Mouse (Mus musculus): ENCODE measurements around the gene Apopt1.
"Not testable (repeated sequence)": the region's sequence is repeated elsewhere in the genome, so short reads cannot be mapped to it uniquely, and the experiment has no call there.

The Apopt1 gene

GRCm38 (mm10) chr12:111699542-111699941 lies 13.5 kb upstream of the Apopt1 start:
- in situ Hi-C loops (cut with MboI; ENCODE audit: low pct_unique_long_range_greater_than_20kb in 1 of 2, low sequenced_read_pairs in 2 of 2, unreplicated experiment in 1 of 2): loop anchor here in 1 of 2 experiments (5.0 kb wide), 1 partner anchor 42 kb away; no protein-coding TSS in a partner anchor

GRCm38 (mm10) chr12:111700920-111701458 lies 12.1 kb upstream of the Apopt1 start:
- in situ Hi-C loops (cut with MboI; ENCODE audit: low pct_unique_long_range_greater_than_20kb in 1 of 2, low sequenced_read_pairs in 2 of 2, unreplicated experiment in 1 of 2): no loop called here

GRCm38 (mm10) chr12:111703301-111703700 lies 9.8 kb upstream of the Apopt1 start:
- in situ Hi-C loops (cut with MboI; ENCODE audit: low pct_unique_long_range_greater_than_20kb in 1 of 2, low sequenced_read_pairs in 2 of 2, unreplicated experiment in 1 of 2): no loop called here

GRCm38 (mm10) chr12:111704609-111705008 lies 8.5 kb upstream of the Apopt1 start:
- in situ Hi-C loops (cut with MboI; ENCODE audit: low pct_unique_long_range_greater_than_20kb in 1 of 2, low sequenced_read_pairs in 2 of 2, unreplicated experiment in 1 of 2): no loop called here

GRCm38 (mm10) chr12:111705186-111705973 lies 7.7 kb upstream of the Apopt1 start:
- in situ Hi-C loops (cut with MboI; ENCODE audit: low pct_unique_long_range_greater_than_20kb in 1 of 2, low sequenced_read_pairs in 2 of 2, unreplicated experiment in 1 of 2): no loop called here

GRCm38 (mm10) chr12:111708181-111708580 lies 4.9 kb upstream of the Apopt1 start:
- in situ Hi-C loops (cut with MboI; ENCODE audit: low pct_unique_long_range_greater_than_20kb in 1 of 2, low sequenced_read_pairs in 2 of 2, unreplicated experiment in 1 of 2): no loop called here

GRCm38 (mm10) chr12:111710091-111710490 lies 3.0 kb upstream of the Apopt1 start:
- in situ Hi-C loops (cut with MboI; ENCODE audit: low pct_unique_long_range_greater_than_20kb in 1 of 2, low sequenced_read_pairs in 2 of 2, unreplicated experiment in 1 of 2): no loop called here

GRCm38 (mm10) chr12:111712476-111712875 lies 585 bp upstream of the Apopt1 start:
- in situ Hi-C loops (cut with MboI; ENCODE audit: low pct_unique_long_range_greater_than_20kb in 1 of 2, low sequenced_read_pairs in 2 of 2, unreplicated experiment in 1 of 2): no loop called here

GRCm38 (mm10) chr12:111713880-111714279 lies 819 bp downstream of the Apopt1 start:
- in situ Hi-C loops (cut with MboI; ENCODE audit: low pct_unique_long_range_greater_than_20kb in 1 of 2, low sequenced_read_pairs in 2 of 2, unreplicated experiment in 1 of 2): not testable (repeated sequence)

GRCm38 (mm10) chr12:111716505-111716904 lies 3.4 kb downstream of the Apopt1 start:
- in situ Hi-C loops (cut with MboI; ENCODE audit: low pct_unique_long_range_greater_than_20kb in 1 of 2, low sequenced_read_pairs in 2 of 2, unreplicated experiment in 1 of 2): no loop called here

- in situ Hi-C loops (cut with MboI; ENCODE audit: low pct_unique_long_range_greater_than_20kb in 1 of 2, low sequenced_read_pairs in 2 of 2, unreplicated experiment in 1 of 2): no loop called here
Observed at GRCm38 (mm10) chr12:111718656-111719055, 5.6 kb downstream of the Apopt1 start.

GRCm38 (mm10) chr12:111720222-111720621 lies 7.2 kb downstream of the Apopt1 start:
- in situ Hi-C loops (cut with MboI; ENCODE audit: low pct_unique_long_range_greater_than_20kb in 1 of 2, low sequenced_read_pairs in 2 of 2, unreplicated experiment in 1 of 2): no loop called here

GRCm38 (mm10) chr12:111722654-111723053 lies 9.6 kb downstream of the Apopt1 start:
- in situ Hi-C loops (cut with MboI; ENCODE audit: low pct_unique_long_range_greater_than_20kb in 1 of 2, low sequenced_read_pairs in 2 of 2, unreplicated experiment in 1 of 2): no loop called here

GRCm38 (mm10) chr12:111724638-111725337 lies 11.7 kb downstream of the Apopt1 start:
- in situ Hi-C loops (cut with MboI; ENCODE audit: low pct_unique_long_range_greater_than_20kb in 1 of 2, low sequenced_read_pairs in 2 of 2, unreplicated experiment in 1 of 2): no loop called here

- in situ Hi-C loops (cut with MboI; ENCODE audit: low pct_unique_long_range_greater_than_20kb in 1 of 2, low sequenced_read_pairs in 2 of 2, unreplicated experiment in 1 of 2): no loop called here
Observed at GRCm38 (mm10) chr12:111725338-111726121, 12.5 kb downstream of the Apopt1 start.

GRCm38 (mm10) chr12:111726122-111726463 lies 13.0 kb downstream of the Apopt1 start:
- in situ Hi-C loops (cut with MboI; ENCODE audit: low pct_unique_long_range_greater_than_20kb in 1 of 2, low sequenced_read_pairs in 2 of 2, unreplicated experiment in 1 of 2): no loop called here

GRCm38 (mm10) chr12:111727956-111728355 lies 14.9 kb downstream of the Apopt1 start:
- in situ Hi-C loops (cut with MboI; ENCODE audit: low pct_unique_long_range_greater_than_20kb in 1 of 2, low sequenced_read_pairs in 2 of 2, unreplicated experiment in 1 of 2): no loop called here

GRCm38 (mm10) chr12:111731822-111732807 lies 19.1 kb downstream of the Apopt1 start:
- in situ Hi-C loops (cut with MboI; ENCODE audit: low pct_unique_long_range_greater_than_20kb in 1 of 2, low sequenced_read_pairs in 2 of 2, unreplicated experiment in 1 of 2): no loop called here
